Mouse (Mus musculus) hindbrain, embryonic 14.5 days (tissue): Measurements from ENCODE around the gene Hdgfl1. TPM values are rescaled to one million over a fixed set of nuclear protein-coding genes. Genes with fewer than 3 reads are reported as not detected.

ENCODE experiments used
- ATAC-seq: fragments of 200-750 bp; cut with Nextera tagmentation; 2 replicates; pipeline ENCODE4 v1.8.0; 2017; ENCODE audit warnings: moderate number of reproducible peaks, mild to moderate bottlenecking, moderate TSS enrichment, moderate library complexity; ENCODE audit not compliant: low FRiP score
- DNase-seq: peaks from one replicate; pipeline ENCODE4 v3.0.0-alpha.2; 2015; ENCODE audit warnings: low spot score
- H3K27ac ChIP-seq: fragments of 300-500 bp; sonication (generic); 2 replicates; pipeline ENCODE4 v1.5.1; 2014; ENCODE audit warnings: mild to moderate bottlenecking, moderate library complexity
- H3K27me3 ChIP-seq: fragments of 300-500 bp; sonication (generic); 2 replicates; pipeline ENCODE4 v1.6.1; 2014; ENCODE audit warnings: mild to moderate bottlenecking, low read length, mixed read lengths; ENCODE audit not compliant: control insufficient read depth, insufficient read depth
- H3K36me3 ChIP-seq: fragments of 300-500 bp; sonication (generic); replicated peaks from 2 replicates; pipeline ENCODE4 v1.6.1; 2014; ENCODE audit not compliant: control insufficient read depth, insufficient read depth
- H3K4me1 ChIP-seq: fragments of 300-500 bp; sonication (generic); replicated peaks from 2 replicates; pipeline ENCODE4 v1.6.1; 2014; ENCODE audit warnings: antibody characterized with exemption, low read length, mixed read lengths; ENCODE audit not compliant: control insufficient read depth, insufficient read depth
- H3K4me2 ChIP-seq: fragments of 300-500 bp; sonication (generic); replicated peaks from 2 replicates; pipeline ENCODE4 v1.6.1; 2014; ENCODE audit warnings: mild to moderate bottlenecking, moderate library complexity
- H3K4me3 ChIP-seq: fragments of 300-500 bp; sonication (generic); replicated peaks from 2 replicates; pipeline ENCODE4 v1.5.1; 2014; ENCODE audit warnings: mild to moderate bottlenecking, low read length
- H3K9ac ChIP-seq: fragments of 300-500 bp; sonication (generic); 2 replicates; pipeline ENCODE4 v1.6.1; 2014
- H3K9me3 ChIP-seq: fragments of 300-500 bp; sonication (generic); 2 replicates; pipeline ENCODE4 v1.6.1; 2016; ENCODE audit warnings: low read length; ENCODE audit not compliant: control insufficient read depth
- WGBS: fragments of 180-500 bp; shearing (Covaris S2); extraction: QIAGEN DNeasy Blood & Tissue Kit; methylation state at CpG from one replicate; pipeline ENCODE4 v1.1.7; 2014; 5-methylcytosine and 5-hydroxymethylcytosine counted together
- polyA plus RNA-seq: library from polyadenylated mRNA; unstranded; fragments of >200 nt; fragmentation: Nextera tagmentation; extraction: Ambion mirVana; gene quantifications from 2 replicates; pipeline ENCODE4 v1.2.1, GENCODE M21; 2014

Hdgfl1 gene
- polyA plus RNA-seq = not detected in 2 replicates

DNA sequence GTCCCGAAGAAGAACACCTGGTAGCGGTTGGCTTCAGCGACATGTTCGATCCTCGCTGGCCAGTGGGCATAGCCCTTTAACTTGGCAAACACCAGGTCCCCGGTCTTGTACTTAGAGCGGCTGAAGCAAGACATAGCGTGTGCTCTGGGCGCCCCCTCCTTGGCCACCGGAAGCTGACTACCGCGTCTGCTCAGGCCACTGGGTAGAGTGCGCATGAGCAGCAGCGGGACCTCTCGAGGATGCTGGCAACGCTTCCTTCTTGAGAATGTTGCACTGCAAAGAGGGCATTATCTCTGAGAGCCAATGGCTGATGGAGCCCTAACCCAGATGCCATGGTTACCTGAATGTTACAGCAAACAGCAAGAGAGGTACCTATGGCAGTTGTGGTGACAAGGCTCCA lies at the start of gene Hdgfl1:
Hdgfl1 (minus strand) TSS at position 211 of the 400 bp plus-strand sequence.
- H3K36me3 ChIP-seq = no peaks in the 10 kb centered on the region
- H3K4me1 ChIP-seq = no peaks in the 10 kb centered on the region

DNA sequence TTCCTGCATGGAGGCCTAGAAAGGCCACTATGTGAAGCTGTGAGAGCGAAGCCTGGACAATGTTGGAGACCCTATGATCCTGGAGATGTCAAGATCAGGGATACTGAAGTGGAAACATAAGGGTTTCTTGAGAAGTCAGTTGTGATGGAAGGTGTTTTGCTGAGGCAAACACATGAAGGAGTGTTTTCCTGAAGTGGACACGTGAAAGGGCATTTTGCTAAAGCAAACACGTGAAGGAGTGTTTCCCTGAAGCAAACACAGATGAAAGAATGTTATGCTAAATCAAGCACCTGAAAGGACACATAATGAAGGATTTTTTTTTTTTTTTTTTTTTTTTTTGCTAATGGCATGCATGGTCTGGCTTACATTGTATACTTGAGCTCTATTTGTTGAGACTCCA lies 25.5 kb upstream of the Hdgfl1 start:
- no peak overlapping the region for H3K4me3 ChIP-seq
- H3K9ac ChIP-seq = no peak overlapping the region
- no peak for DNase-seq
- H3K36me3 ChIP-seq = no peaks in the 10 kb centered on the region
- H3K4me2 ChIP-seq = no peak overlapping the region
- H3K27me3 ChIP-seq = no peaks in the 10 kb centered on the region
- no peaks in the 10 kb centered on the region for H3K9me3 ChIP-seq
- H3K27ac ChIP-seq = no peak overlapping the region
- H3K4me1 ChIP-seq = no peaks in the 10 kb centered on the region
- WGBS = 82% methylated on average over 3 of the region's 3 CpGs
- no peak for ATAC-seq

More for the DNA sequence above, at the start of gene Hdgfl1:
- ATAC-seq (no peak), DNase-seq (no peak)
- H3K27me3 ChIP-seq = no peaks in the 10 kb centered on the region
- no peak within 1 kb of the TSS for H3K4me2 ChIP-seq
- no peak within 1 kb of the TSS for H3K4me3 ChIP-seq
- H3K9ac ChIP-seq = no peak within 1 kb of the TSS
- 95% methylated on average over 16 of the region's 16 CpGs for WGBS
- H3K9me3 ChIP-seq = no peaks in the 10 kb centered on the region
- H3K27ac ChIP-seq = no peak within 1 kb of the TSS

DNA sequence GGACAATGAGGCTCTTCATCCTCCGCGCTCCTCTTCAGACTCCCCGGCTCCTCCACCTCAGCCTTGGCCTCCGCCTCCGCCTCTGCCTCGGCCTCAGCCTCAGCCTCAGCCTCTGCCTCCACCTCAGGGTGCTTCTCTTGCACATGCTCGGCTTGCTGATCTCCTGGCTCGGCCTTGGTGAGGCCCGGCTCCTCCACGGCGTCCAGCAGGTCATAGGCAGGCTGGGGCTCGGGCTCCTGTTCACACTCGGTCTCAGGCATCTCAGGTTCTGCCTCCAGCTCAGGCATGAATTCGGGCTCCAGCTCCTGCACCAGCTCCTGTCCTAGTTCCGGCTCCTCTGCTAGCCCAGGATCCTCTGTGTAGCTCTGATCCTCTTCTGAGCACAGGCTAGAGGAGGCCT lies 541 bp downstream of the Hdgfl1 start:
- no peaks in the 10 kb centered on the region for H3K4me1 ChIP-seq
- H3K9me3 ChIP-seq = no peaks in the 10 kb centered on the region
- ATAC-seq (no peak), DNase-seq (no peak)
- no peak overlapping the region for H3K9ac ChIP-seq
- no peak overlapping the region for H3K4me3 ChIP-seq
- H3K4me2 ChIP-seq = no peak overlapping the region
- no peaks in the 10 kb centered on the region for H3K36me3 ChIP-seq
- H3K27ac ChIP-seq = no peak overlapping the region
- H3K27me3 ChIP-seq = no peaks in the 10 kb centered on the region
- WGBS = 96% methylated on average over 15 of the region's 15 CpGs

DNA sequence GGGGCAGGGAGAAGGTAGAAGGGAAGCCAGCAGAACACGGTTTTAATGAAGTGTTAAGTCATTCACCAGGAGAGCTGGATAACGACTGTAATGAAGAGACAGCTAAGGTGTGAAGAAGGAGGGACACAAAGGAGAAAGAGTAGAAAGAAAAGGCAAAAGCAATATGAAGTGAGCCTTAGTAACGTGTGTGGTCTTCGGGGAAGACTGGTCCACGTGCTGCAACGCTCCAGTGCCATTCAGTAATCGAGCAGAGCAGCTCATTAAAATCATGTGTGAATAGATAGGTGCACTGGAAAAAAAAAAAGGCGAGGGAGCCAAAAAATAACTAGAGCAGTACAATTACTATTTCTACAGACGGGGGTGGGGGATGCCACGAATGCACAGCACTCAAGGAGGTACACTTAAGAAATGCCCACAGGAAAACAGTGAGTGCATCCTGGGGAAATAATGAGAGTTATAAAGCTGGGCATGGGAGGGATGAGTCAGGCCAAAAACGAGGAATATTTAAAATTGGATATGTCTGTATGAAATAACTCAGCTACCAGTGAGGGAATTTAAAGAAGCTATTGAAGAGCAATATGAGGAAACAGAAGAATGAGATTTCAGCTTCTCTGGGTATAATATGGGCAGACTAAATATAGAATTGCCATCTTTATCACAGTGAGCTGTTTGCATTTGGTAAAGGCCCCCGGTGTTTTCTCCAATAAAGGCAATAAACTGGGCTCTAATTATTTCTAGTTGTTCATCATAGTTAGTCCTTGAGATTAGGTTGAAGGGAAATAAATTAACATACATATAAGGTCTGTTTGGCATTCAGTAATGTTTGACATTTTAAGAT lies 7.8 kb downstream of the Hdgfl1 start:
- Histone ChIP-seq H3K36me3 (no peaks in the 10 kb centered on the region), H3K4me3 (no peak overlapping the region), H3K9ac (no peak overlapping the region), H3K4me1 (no peaks in the 10 kb centered on the region), H3K4me2 (no peak overlapping the region), H3K9me3 (no peaks in the 10 kb centered on the region), H3K27ac (no peak overlapping the region), H3K27me3 (no peaks in the 10 kb centered on the region)
- ATAC-seq (no peak), DNase-seq (no peak)
- WGBS = 49% methylated on average over 12 of the region's 12 CpGs

DNA sequence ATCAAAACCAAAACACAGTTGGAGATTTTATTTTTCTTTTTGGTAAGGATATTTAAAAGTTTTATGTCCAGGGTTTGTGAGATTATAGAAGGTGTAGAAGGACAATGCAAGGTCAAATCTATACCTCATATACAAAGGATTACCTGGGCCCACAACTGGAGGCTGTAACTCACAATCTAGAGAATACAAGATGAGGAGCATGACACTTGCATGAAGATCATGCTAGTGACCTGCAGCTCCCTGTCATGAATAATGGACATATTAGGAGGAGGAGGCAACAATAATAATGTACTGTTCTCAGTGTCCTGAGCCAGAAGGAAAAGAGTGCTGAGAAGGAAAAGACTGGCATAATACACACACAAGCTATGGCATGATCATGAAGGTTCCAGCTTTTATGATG lies 17.1 kb downstream of the Hdgfl1 start:
- no peak overlapping the region for H3K4me2 ChIP-seq
- no peaks in the 10 kb centered on the region for H3K27me3 ChIP-seq
- ATAC-seq (no peak), DNase-seq (no peak)
- no peak overlapping the region for H3K4me3 ChIP-seq
- H3K9ac ChIP-seq = no peak overlapping the region
- H3K36me3 ChIP-seq = no peaks in the 10 kb centered on the region
- H3K4me1 ChIP-seq = no peaks in the 10 kb centered on the region
- no peaks in the 10 kb centered on the region for H3K9me3 ChIP-seq
- H3K27ac ChIP-seq = peak overlapping the region; percentile 65; the same call in 1 of the 2 replicates

DNA sequence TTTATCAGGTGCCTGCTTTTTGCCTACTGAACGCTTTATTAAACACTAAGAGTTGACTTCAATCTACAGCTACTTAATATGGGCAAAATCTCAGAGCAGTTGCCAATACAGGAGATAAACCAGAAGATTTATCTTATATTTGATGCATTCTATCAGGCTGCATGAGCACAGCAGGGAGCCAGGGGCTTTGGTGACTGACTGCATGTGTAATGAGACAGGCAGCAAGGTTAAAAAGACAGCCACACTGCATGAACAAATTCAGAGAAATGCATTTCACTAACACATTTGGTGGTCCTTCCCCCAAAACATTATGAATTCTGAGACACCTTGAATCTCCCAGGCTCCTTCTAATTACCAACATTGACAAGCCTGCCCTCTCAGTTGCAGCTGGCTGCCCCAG lies 17.6 kb downstream of the Hdgfl1 start:
- Histone ChIP-seq H3K9me3 (no peaks in the 10 kb centered on the region), H3K27ac (peak overlapping the region; percentile 65; the same call in 1 of the 2 replicates), H3K4me3 (no peak overlapping the region), H3K36me3 (no peaks in the 10 kb centered on the region), H3K4me2 (no peak overlapping the region), H3K27me3 (no peaks in the 10 kb centered on the region), H3K4me1 (no peaks in the 10 kb centered on the region), H3K9ac (no peak overlapping the region)
- 51% methylated on average over 1 of the region's 1 CpGs for WGBS
- ATAC-seq (no peak; the same call in 1 of the 2 replicates), DNase-seq (peak; percentile 61)

DNA sequence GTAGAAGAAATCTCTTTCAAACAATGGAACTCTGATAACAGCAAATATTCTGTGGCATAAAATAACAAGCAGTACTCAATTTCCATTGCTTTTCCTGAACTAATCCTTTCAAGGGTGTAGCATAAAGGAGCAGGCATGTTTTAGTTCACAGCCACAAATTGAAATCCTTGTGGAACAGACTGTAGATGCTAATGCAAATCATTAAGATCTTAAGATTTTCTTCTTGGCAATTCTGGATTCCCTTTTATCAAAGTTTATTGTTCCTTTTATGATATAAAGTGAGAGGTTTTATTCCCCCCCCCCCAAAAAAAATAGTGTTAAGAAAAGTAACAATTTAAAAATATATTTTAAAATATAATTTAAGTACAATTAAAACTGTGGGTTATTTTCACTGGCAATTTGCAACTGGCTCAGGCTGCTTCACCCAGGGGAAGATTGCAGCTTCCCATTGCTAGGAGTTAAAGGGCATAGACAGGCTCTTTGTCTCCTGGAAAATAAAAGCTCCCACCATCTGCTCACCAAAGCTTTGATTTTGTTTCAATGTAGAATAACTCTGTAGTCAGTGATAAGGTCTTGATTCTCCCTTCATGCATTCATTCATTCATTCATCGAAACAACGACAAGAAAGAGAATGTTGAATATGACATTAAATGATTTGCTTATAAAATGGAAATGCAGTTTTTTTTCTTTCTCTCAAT lies 24.1 kb downstream of the Hdgfl1 start:
- Histone ChIP-seq H3K27me3 (no peaks in the 10 kb centered on the region), H3K27ac (peak overlapping the region; percentile 72), H3K9ac (no peak overlapping the region), H3K4me2 (no peak overlapping the region), H3K9me3 (no peaks in the 10 kb centered on the region), H3K4me3 (no peak overlapping the region), H3K36me3 (no peaks in the 10 kb centered on the region), H3K4me1 (0 out of 2 replicates have a peak, but pooled peaks cover 3% of the 10 kb centered on the region)
- peak; percentile 46 for DNase-seq
- ATAC-seq = peak; percentile 60; the same call in 1 of the 2 replicates
- WGBS = 19% methylated on average over 2 of the region's 2 CpGs

DNA sequence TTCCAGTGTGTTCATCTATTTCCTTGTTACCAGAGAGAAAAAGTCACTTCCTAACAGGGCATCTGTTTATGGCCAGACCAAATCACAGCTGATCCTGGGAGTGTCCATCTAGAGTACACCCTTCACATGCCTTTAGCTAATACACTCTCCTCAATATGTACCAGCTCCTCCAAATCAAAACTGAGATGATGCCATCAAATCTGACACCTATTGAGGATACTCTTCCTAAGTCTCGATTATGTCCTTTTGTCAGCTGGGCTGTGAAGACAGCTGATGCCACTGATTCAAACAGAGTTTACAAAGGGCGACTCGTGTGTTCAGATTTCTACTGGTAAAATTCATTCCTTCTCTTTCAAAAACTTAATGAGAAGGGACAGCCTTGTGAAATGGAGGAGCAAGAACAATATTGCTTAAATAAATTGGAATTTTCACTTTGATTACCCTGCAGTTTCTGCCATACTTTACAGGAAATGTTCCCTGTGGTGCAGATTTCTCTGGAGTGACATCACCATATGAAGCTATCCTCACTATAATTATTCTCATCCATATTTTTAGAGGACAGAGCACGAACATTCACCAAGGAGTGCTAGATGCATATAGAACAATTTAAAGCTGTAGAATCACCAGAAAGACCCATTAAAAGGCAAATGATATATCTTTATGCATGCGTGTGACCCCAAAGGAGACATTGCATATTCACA lies 24.8 kb downstream of the Hdgfl1 start:
- H3K36me3 ChIP-seq = no peaks in the 10 kb centered on the region
- ATAC-seq (peak; percentile 40; the same call in 1 of the 2 replicates), DNase-seq (no peak)
- WGBS = 30% methylated on average over 5 of the region's 5 CpGs
- H3K9ac ChIP-seq = no peak overlapping the region
- no peaks in the 10 kb centered on the region for H3K9me3 ChIP-seq
- H3K4me1 ChIP-seq = 0 out of 2 replicates have a peak, but pooled peaks cover 3% of the 10 kb centered on the region
- no peak overlapping the region for H3K4me3 ChIP-seq
- no peak overlapping the region for H3K4me2 ChIP-seq
- no peaks in the 10 kb centered on the region for H3K27me3 ChIP-seq
- H3K27ac ChIP-seq = peak overlapping the region; percentile 65

DNA sequence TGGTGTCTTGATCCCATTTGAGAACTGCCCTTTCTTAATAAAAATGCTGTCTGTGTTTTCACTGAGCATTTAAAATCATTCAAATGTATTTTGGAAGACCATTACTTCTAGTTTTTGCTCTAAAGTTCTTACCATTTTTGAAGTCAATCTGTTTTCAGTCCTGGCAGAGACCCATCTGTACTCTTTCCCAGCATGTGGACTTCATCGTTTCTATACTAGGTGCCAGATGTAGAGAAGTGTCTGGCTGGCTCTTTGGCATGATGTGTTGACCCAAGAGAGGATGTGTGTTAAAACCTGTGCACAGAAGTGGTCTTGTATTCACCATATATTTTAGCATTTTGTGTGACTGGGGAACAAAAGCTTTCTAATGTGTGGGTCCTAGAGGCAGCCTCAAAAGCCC lies 25.9 kb downstream of the Hdgfl1 start:
- 72% methylated on average over 1 of the region's 1 CpGs for WGBS
- no peaks in the 10 kb centered on the region for H3K27me3 ChIP-seq
- no peak overlapping the region for H3K4me2 ChIP-seq
- no peaks in the 10 kb centered on the region for H3K36me3 ChIP-seq
- no peaks in the 10 kb centered on the region for H3K9me3 ChIP-seq
- no peak overlapping the region for H3K27ac ChIP-seq
- DNase-seq = no peak
- 0 out of 2 replicates have a peak, but pooled peaks cover 3% of the 10 kb centered on the region for H3K4me1 ChIP-seq
- no peak overlapping the region for H3K9ac ChIP-seq
- ATAC-seq = no peak
- H3K4me3 ChIP-seq = no peak overlapping the region
